Mouse (Mus musculus) brain, embryonic 14.5 days (tissue): ENCODE measurements around the gene Tmem270.
A peak's percentile ranks its signal among the peaks of the same experiment; 100 is the strongest.

ENCODE experiments used
- CTCF ChIP-seq: fragments of 200-500 bp; IDR thresholded peaks from 2 replicates; pipeline ENCODE4 v1.5.1; 2012; ENCODE audit warnings: inconsistent platforms, mild to moderate bottlenecking, moderate library complexity, borderline replicate concordance; ENCODE audit not compliant: insufficient read depth, insufficient read length; ENCODE audit errors: extremely low read depth
- POLR2A ChIP-seq: fragments of 200-500 bp; IDR thresholded peaks from 2 replicates; pipeline ENCODE4 v1.6.1; 2012; ENCODE audit warnings: mild to moderate bottlenecking, inconsistent platforms, borderline replicate concordance; ENCODE audit not compliant: poor library complexity, insufficient read depth, insufficient read length, severe bottlenecking; ENCODE audit errors: extremely low read depth

GRCm38 (mm10) chr5:134918071-134918832 lies 11.7 kb upstream of the Tmem270 start:
- peak; percentile 53; the same call in 1 of the 2 replicates for TF ChIP-seq CTCF
- no peak for TF ChIP-seq POLR2A
